Mouse (Mus musculus): Measurements from ENCODE around the gene Prdm15.

- no peak for TF ChIP-seq ZC3H11A (IDR thresholded peaks at IDR 0.05; ENCODE audit: borderline replicate concordance, low read depth, low read length)
- no peak for TF ChIP-seq CHD2 (IDR thresholded peaks at IDR 0.05; ENCODE audit: low read depth, low read length)
- no peak for TF ChIP-seq ZNF384 (IDR thresholded peaks at IDR 0.05; ENCODE audit: low read depth, low read length)
These were observed 22.7 kb upstream of the Prdm15 start for GRCm38 (mm10) chr16:97874376-97874775.
